Mouse (Mus musculus) heart, adult 10 weeks (tissue): ENCODE measurements around the gene 4930564D02Rik. TPM values are rescaled to one million over a fixed set of nuclear protein-coding genes. Genes with fewer than 3 reads are reported as not detected.

ENCODE experiments used
- polyA plus RNA-seq: library from polyadenylated mRNA; stranded (reverse); fragments of 350-450 nt; fragmentation: Illumina TruSeq; extraction: RNeasy Lipid Tissue Mini Kit (QIAGEN cat#74804); gene quantifications from one replicate; pipeline ENCODE4 v1.2.3, GENCODE M21; 2014; ENCODE audit warnings: low read depth, low replicate concordance

4930564D02Rik gene
- polyA plus RNA-seq = not detected

GRCm38 (mm10) chr3:105066544-105066943 lies at the start of gene 4930564D02Rik:
4930564D02Rik (plus strand) TSS chr3:105066844.

GRCm38 (mm10) chr3:105052937-105053697 lies 13.5 kb upstream of the 4930564D02Rik start, which contains the start of gene Cttnbp2nl:
Cttnbp2nl (minus strand) TSS chr3:105053146.

Other genes with a start within 250 kb of the 4930564D02Rik start
- 5.5 TPM for gene Mov10, start 248.3 kb upstream of the 4930564D02Rik start, polyA plus RNA-seq
- 13.0 TPM for gene St7l, start 202.8 kb upstream of the 4930564D02Rik start, polyA plus RNA-seq
- 41.9 TPM for gene Capza1, start 202.3 kb upstream of the 4930564D02Rik start, polyA plus RNA-seq
- gene Wnt2b, start 104.9 kb upstream of the 4930564D02Rik start, polyA plus RNA-seq = 0.68 TPM
- gene Cttnbp2nl, start 13.7 kb upstream of the 4930564D02Rik start, polyA plus RNA-seq = 11.5 TPM